Mouse (Mus musculus) midbrain, embryonic 11.5 days (tissue): ENCODE data around the gene Arid2. TPM values are rescaled to one million over a fixed set of nuclear protein-coding genes. Genes with fewer than 3 reads are reported as not detected.
"Not testable (repeated sequence)": the region's sequence is repeated elsewhere in the genome, so short reads cannot be mapped to it uniquely, and the experiment has no call there.

Source experiments
- ATAC-seq: fragments of 200-750 bp; cut with Nextera tagmentation; 2 replicates; pipeline ENCODE4 v1.8.0; 2017; ENCODE audit warnings: moderate TSS enrichment, moderate library complexity; ENCODE audit not compliant: low FRiP score
- DNase-seq: peaks from one replicate; pipeline ENCODE4 v3.0.0; 2015; ENCODE audit warnings: low spot score; ENCODE audit errors: missing footprints
- H3K27ac ChIP-seq: fragments of 300-500 bp; sonication (generic); 2 replicates; pipeline ENCODE4 v1.5.1; 2014; ENCODE audit warnings: low read depth, low read length
- H3K27me3 ChIP-seq: fragments of 300-500 bp; sonication (generic); 2 replicates; pipeline ENCODE4 v1.6.1; 2014; ENCODE audit warnings: mild to moderate bottlenecking, low read length, moderate library complexity, mixed read lengths; ENCODE audit not compliant: control insufficient read depth, insufficient read depth
- H3K36me3 ChIP-seq: fragments of 300-500 bp; sonication (generic); 2 replicates; pipeline ENCODE4 v1.6.1; 2014; ENCODE audit warnings: mild to moderate bottlenecking, low read length, moderate library complexity, mixed read lengths; ENCODE audit not compliant: control insufficient read depth, insufficient read depth
- H3K4me1 ChIP-seq: fragments of 300-500 bp; sonication (generic); 2 replicates; pipeline ENCODE4 v1.6.1; 2014; ENCODE audit warnings: low read length; ENCODE audit not compliant: control insufficient read depth, insufficient read depth
- H3K4me2 ChIP-seq: fragments of 300-500 bp; sonication (generic); 2 replicates; pipeline ENCODE4 v1.6.1; 2014; ENCODE audit warnings: mild to moderate bottlenecking, moderate library complexity
- H3K4me3 ChIP-seq: fragments of 300-500 bp; sonication (generic); 2 replicates; pipeline ENCODE4 v1.5.1; 2014; ENCODE audit warnings: low read depth, low read length
- H3K9ac ChIP-seq: fragments of 300-500 bp; sonication (generic); 2 replicates; pipeline ENCODE4 v1.6.1; 2014; ENCODE audit warnings: low read length
- H3K9me3 ChIP-seq: fragments of 300-500 bp; sonication (generic); 2 replicates; pipeline ENCODE4 v1.6.1; 2016; ENCODE audit warnings: low read length; ENCODE audit not compliant: control insufficient read depth
- WGBS: fragments of 180-500 bp; shearing (Covaris S2); extraction: QIAGEN DNeasy Blood & Tissue Kit; methylation state at CpG from one replicate; pipeline ENCODE4 v1.1.7; 2014; 5-methylcytosine and 5-hydroxymethylcytosine counted together
- polyA plus RNA-seq: library from polyadenylated mRNA; unstranded; fragments of >200 nt; fragmentation: Nextera tagmentation; extraction: Ambion mirVana; gene quantifications from 2 replicates; pipeline ENCODE4 v1.2.1, GENCODE M21; 2014

Arid2 gene
- polyA plus RNA-seq, 1 experiment from 2014 or later, result 34.8 TPM

GRCm38 (mm10) chr15:96406253-96406652, 118.9 kb downstream of the Arid2 start:
- H3K9ac ChIP-seq, result no peak overlapping the region
- no peaks in the 10 kb centered on the region for H3K27me3 ChIP-seq
- ATAC-seq (no peak), DNase-seq (no peak)
- H3K4me3 ChIP-seq, result no peak overlapping the region
- no peaks in the 10 kb centered on the region for H3K9me3 ChIP-seq
- H3K4me1 ChIP-seq, result no peaks in the 10 kb centered on the region
- H3K4me2 ChIP-seq, result no peak overlapping the region
- H3K27ac ChIP-seq, result no peak overlapping the region
- H3K36me3 ChIP-seq, result peaks cover 3% of the 10 kb centered on the region; the same call in 1 of the 2 replicates
- 86% methylated on average over 4 of the region's 4 CpGs for WGBS

DNA sequence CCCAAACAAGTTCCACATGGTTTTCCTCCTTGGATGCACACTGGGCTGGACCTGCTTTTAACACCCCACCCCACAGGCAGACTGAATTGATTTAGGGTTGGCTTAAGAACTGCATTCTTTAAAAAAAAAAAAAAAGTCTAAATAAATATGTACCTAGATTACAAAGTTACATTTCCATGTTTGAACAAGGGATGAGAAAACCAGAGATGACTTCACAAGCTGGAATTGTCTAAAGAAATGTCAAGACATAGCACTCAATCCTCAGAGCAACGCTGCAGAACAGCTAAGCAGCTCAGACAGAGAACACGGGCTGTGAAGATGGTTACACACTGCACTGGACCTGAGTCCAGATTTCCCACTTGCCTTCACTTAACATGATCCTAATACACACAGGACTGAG, 119.8 kb downstream of the Arid2 start:
- H3K9me3 ChIP-seq, result no peaks in the 10 kb centered on the region
- no peak overlapping the region for H3K4me2 ChIP-seq
- WGBS, result 78% methylated on average over 2 of the region's 2 CpGs
- no peaks in the 10 kb centered on the region for H3K27me3 ChIP-seq
- peaks cover 3% of the 10 kb centered on the region; the same call in 1 of the 2 replicates for H3K36me3 ChIP-seq
- H3K4me3 ChIP-seq, result no peak overlapping the region
- ATAC-seq (no peak), DNase-seq (no peak)
- no peak overlapping the region for H3K27ac ChIP-seq
- H3K4me1 ChIP-seq, result no peaks in the 10 kb centered on the region
- H3K9ac ChIP-seq, result no peak overlapping the region

DNA sequence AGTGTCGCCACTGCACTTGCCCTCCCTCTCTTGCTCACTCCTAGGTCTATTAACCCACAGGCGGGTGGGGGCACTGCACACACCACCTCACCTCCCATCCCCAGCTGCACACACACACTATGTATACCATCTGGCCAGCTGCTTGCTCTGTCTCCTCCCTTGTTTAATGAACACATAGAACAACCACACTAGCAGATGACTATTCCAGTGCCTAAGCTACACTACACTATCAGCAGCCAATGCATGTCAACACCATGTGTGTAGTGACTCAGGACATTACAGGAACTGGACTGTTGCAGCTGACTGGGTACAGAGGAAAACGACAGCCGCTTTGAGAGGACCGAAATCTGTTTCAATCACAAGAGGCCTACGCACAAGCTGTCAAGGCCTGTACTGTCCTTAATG, 121.4 kb downstream of the Arid2 start:
- Histone ChIP-seq H3K4me3 (no peak overlapping the region), H3K27me3 (no peaks in the 10 kb centered on the region), H3K4me2 (no peak overlapping the region), H3K4me1 (no peaks in the 10 kb centered on the region), H3K36me3 (peaks cover 3% of the 10 kb centered on the region; the same call in 1 of the 2 replicates), H3K9ac (no peak overlapping the region), H3K27ac (no peak overlapping the region), H3K9me3 (no peaks in the 10 kb centered on the region)
- DNase-seq (no peak), ATAC-seq (no peak)
- 93% methylated on average over 6 of the region's 6 CpGs for WGBS

DNA sequence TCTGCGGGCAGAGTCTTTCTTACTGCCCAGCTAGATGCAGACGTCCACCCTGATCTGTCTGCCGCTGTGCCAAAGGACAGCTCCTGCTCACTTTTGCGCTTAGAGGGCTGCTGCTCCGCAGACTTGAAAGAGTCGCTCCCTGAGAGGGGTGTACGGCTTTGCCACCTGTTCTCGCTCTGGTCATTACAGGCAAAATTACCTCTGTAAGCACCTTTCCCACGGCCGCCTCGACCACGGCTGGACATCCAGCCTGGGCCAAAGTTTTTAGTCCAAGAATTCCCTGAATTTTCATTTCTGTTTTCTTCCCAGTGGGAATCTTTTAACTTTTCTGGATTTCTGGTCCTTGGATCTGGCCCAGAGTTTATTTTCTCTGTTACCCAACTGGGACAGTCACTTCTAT, 130.8 kb downstream of the Arid2 start:
- ATAC-seq (no peak), DNase-seq (no peak)
- no peaks in the 10 kb centered on the region for H3K27me3 ChIP-seq
- H3K4me3 ChIP-seq, result no peak overlapping the region
- no peak overlapping the region for H3K27ac ChIP-seq
- no peak overlapping the region for H3K4me2 ChIP-seq
- H3K36me3 ChIP-seq, result peaks cover 17% of the 10 kb centered on the region
- no peak overlapping the region for H3K9ac ChIP-seq
- no peaks in the 10 kb centered on the region for H3K4me1 ChIP-seq
- no peaks in the 10 kb centered on the region for H3K9me3 ChIP-seq
- WGBS, result 90% methylated on average over 12 of the region's 12 CpGs

DNA sequence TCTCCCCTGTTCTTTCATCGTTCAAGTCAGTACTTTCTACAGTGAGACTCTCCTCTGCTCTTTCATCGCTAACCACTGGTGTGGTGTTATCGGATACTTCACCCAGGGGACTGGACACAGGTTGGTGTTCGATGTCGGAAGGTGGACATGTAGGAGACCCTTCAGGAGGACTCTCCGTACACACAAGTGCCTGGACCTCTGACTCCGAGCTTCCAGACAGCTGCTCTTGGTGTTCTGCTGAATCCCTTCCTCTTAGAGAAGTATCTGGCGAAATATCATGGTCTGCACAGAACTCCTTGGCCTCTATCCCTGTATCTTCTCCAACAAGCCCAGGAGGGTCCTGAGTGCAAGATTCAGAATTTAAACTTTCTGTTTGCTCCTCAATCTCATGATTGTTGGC, 132.6 kb downstream of the Arid2 start:
- Histone ChIP-seq H3K27me3 (no peaks in the 10 kb centered on the region), H3K4me2 (no peak overlapping the region), H3K4me1 (no peaks in the 10 kb centered on the region), H3K9ac (no peak overlapping the region), H3K9me3 (no peaks in the 10 kb centered on the region), H3K27ac (no peak overlapping the region), H3K4me3 (no peak overlapping the region), H3K36me3 (peaks cover 17% of the 10 kb centered on the region)
- ATAC-seq, result no peak
- DNase-seq, result peak; percentile 60
- 95% methylated on average over 8 of the region's 8 CpGs for WGBS

- 87% methylated on average over 1 of the region's 1 CpGs for WGBS
- Histone ChIP-seq H3K9me3 (no peaks in the 10 kb centered on the region), H3K27me3 (no peaks in the 10 kb centered on the region), H3K36me3 (peaks cover 9% of the 10 kb centered on the region; the same call in 1 of the 2 replicates), H3K4me2 (no peak overlapping the region), H3K4me1 (no peaks in the 10 kb centered on the region), H3K4me3 (no peak overlapping the region), H3K9ac (no peak overlapping the region), H3K27ac (no peak overlapping the region)
- DNase-seq, result no peak
- ATAC-seq, result no peak
These were observed 146.9 kb downstream of the Arid2 start for GRCm38 (mm10) chr15:96434202-96434601.

DNA sequence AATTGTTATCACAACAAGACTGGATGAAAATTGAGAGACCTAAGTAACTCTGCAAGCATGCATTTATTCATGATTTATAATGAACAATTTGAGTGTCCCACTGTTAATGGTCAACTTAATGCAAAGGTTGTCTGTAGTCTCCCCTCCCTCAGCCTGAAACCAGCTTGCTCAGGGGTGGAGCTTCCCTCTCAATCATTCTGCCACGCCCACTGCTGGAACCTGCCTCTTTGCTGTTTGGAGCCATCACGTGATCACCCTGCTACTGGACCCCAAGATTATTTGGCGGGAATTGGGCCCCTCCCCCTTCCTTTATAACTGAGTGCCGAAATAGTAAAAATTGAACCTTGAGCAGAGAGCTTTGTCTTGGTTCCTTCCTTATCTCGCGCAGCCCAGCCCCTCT, 154.2 kb downstream of the Arid2 start:
- H3K27ac ChIP-seq, ATAC-seq, H3K4me2 ChIP-seq, H3K27me3 ChIP-seq, H3K4me3 ChIP-seq, H3K9ac ChIP-seq, H3K9me3 ChIP-seq, DNase-seq, H3K4me1 ChIP-seq, H3K36me3 ChIP-seq: not testable (repeated sequence)
- 80% methylated on average over 5 of the region's 6 CpGs for WGBS

DNA sequence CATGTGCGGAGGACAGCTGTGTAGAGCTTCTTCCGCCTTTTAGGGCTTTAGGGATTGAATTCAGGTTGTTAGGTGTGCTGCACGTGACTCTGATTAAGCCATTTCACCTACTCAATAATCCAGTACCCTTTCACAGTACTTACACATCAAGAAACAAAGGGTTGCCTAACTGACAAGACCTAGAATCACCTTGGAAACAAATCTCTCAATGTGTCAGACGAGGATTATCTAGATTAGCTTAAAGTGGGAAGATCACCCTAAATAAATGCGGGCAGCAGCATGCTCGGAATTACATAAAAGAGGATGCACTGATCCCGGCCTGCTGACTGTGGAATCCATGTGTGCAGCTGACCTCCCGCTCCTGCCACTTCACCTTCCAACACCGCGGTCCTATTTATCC, 159.5 kb downstream of the Arid2 start:
- ATAC-seq (no peak), DNase-seq (peak; percentile 78)
- Histone ChIP-seq H3K36me3 (peaks cover 5% of the 10 kb centered on the region; the same call in 1 of the 2 replicates), H3K9ac (no peak overlapping the region), H3K9me3 (no peaks in the 10 kb centered on the region), H3K4me2 (no peak overlapping the region), H3K4me1 (no peaks in the 10 kb centered on the region), H3K27me3 (no peaks in the 10 kb centered on the region), H3K4me3 (no peak overlapping the region), H3K27ac (no peak overlapping the region)
- WGBS, result 39% methylated on average over 10 of the region's 10 CpGs

- no peaks in the 10 kb centered on the region for H3K27me3 ChIP-seq
- H3K9ac ChIP-seq, result no peak overlapping the region
- H3K4me3 ChIP-seq, result no peak overlapping the region
- 98% methylated on average over 7 of the region's 7 CpGs for WGBS
- H3K4me1 ChIP-seq, result no peaks in the 10 kb centered on the region
- no peaks in the 10 kb centered on the region for H3K9me3 ChIP-seq
- peaks cover 6% of the 10 kb centered on the region; the same call in 1 of the 2 replicates for H3K36me3 ChIP-seq
- H3K4me2 ChIP-seq, result no peak overlapping the region
- DNase-seq, result no peak
- no peak for ATAC-seq
- H3K27ac ChIP-seq, result no peak overlapping the region
These were observed 161.5 kb downstream of the Arid2 start for GRCm38 (mm10) chr15:96448656-96449299.
